Mouse (Mus musculus) left cerebral cortex, postnatal 4 days (tissue): ENCODE measurements around the gene Pdhx. TPM values are rescaled to one million over a fixed set of nuclear protein-coding genes. Genes with fewer than 3 reads are reported as not detected.

Experiments
- DNase-seq: peaks from one replicate; pipeline ENCODE4 v3.0.0-alpha.2; 2022
- intact Hi-C: fragments of 180-260 bp; cut with DNase I; formaldehyde crosslinking; loops from one replicate; pipeline ENCODE4 v1.15.1; 2025
- total RNA-seq, 2 experiments: library from RNA; stranded (reverse); gene quantifications; 2 replicates each; pipeline ENCODE4 v1.2.3; 2021

The Pdhx gene
- total RNA-seq, 2 experiments from 2014 or later: 55.4 to 56.6 TPM

DNA sequence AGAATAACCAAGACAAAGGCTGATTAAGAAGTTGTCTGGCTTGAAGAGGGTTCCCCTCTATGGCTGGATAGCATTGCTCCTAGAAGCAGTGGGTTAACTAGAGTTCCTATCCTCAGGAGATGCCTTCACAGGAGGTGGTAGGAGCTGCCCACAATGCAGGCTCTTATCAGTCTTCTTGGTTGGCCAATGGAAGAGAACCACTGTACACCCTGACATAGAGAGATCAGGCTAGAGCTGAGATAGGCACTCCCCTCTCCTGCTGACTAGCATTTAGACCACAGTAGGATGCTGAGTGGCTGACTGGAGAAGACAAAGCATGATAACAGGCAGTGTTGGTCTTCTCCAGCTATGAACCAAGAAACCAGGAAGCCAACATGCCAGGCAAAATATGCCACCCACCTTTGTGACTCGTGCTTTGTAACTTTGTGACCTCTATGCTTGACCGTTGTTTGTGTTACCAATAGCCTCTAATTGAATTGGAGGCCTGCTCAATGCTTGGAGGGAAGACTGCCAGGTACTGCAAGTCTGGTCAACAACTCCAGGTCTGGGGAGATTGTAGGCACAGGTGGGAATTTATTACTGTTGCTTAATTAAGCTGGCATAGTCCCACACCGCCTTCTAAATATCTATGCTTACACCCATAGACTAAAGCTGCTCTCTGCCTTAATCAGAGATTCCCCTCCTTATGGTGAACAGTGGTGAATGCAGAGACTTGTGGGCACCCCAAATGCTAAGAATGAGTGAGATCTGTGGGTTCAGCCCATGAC lies 79.3 kb downstream of the Pdhx start:
- intact Hi-C loops: no loop called here

GRCm38 (mm10) chr2:102992405-102992804 lies 80.9 kb downstream of the Pdhx start:
- no peak for DNase-seq
- intact Hi-C loops: no loop called here

More for the DNA sequence above, 79.3 kb downstream of the Pdhx start:
- no peak for DNase-seq

DNA sequence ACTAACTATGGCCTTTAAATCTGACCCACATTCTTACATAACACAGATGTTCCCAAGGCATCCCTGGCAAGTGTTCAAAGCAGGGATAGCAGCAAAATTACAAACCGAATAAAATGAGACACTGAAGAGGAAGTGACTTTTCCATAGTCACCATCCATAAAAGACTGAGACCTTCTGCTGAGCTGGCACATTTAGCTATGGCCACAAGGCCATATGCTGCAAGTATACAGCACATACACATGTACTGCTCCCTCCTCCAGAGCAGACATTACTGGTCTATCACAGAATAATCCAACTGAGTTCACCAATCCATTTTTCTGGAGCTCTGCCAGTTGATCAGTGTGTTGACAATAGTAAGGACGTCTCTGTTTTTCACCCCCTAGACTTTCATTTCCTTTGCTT lies 83.0 kb downstream of the Pdhx start:
- intact Hi-C loops: no loop called here
- no peak for DNase-seq

DNA sequence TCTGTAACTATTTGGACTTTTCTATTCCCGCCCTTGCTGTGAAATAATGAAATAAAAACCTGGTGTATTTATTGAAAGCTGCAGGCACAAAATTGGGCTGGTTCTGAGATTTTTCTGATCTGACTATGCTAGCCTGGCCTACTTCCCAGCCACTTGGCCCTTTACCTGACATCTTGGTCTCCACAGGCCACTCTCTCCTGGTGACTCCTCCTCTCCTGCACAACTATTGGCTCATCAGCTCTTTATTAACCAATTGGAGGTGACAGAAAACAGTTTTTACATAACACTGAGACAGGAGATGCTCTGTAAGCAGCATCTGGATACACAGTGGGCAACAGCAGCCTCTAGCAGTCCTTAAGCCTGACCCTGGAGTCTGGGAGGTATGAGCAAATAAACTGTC lies 83.9 kb downstream of the Pdhx start:
- intact Hi-C loops: no loop called here
- DNase-seq: no peak

GRCm38 (mm10) chr2:102987708-102988010 lies 85.7 kb downstream of the Pdhx start:
- no peak for DNase-seq
- intact Hi-C loops: no loop called here

DNA sequence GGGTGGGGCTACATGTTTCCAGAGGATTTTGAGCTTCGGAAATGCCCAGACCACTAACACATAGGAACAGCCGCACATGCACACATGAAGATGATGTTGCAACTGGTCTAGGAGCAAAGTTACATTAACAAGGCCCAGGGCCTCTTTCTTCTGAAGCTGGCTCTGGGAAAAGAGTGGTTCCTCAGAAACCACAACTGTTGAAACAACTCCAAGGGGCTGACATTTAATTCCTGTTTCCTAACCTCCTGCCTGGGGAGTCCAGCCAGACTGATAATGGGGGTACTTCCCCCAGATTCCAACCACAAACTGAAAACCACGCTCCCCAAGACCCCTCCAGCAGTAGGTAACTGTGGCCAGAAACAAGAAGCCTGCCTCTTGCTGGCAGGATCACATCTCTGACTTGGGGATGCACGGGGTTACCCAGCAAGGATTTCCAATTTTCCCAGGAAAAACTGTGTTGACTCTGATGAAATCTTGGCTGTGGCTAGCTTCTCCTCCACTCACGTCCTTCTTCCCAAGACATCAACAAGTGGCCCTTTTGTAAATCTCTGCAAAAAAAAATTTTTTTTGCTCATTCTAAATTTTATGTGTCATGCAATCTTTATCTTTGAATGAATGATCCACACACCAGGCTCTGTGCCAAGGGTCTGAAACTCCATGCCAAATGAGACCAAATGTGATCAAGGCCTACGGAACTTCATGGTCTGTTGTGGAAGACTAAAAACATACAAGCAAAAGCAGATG lies 86.2 kb downstream of the Pdhx start:
- DNase-seq: peak; percentile 10
- intact Hi-C loops: no loop called here

DNA sequence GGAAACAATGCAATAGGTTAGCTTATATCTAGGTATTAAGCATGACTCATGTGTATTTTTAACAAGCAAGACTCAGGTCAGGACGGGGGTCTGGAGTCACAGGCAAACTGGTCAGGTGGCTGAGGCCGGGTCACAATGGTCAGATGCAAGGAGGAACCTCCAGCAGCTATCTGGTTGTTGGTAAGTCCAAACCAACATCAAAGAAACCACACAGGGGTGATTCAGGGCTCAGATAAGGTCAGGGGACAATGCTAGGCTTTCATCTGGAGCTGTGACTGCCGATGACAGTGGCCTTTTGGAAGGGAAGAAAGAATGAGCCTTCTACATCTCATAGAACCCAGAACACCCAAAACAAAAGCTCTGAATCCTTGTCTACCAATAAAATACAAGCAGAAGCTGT lies 86.9 kb downstream of the Pdhx start:
- intact Hi-C loops: no loop called here

GRCm38 (mm10) chr2:102982822-102983221 lies 90.5 kb downstream of the Pdhx start:
- intact Hi-C loops: no loop called here
- DNase-seq: no peak

More for the DNA sequence above, 86.9 kb downstream of the Pdhx start:
- DNase-seq: no peak

- no peak for DNase-seq
Observed at GRCm38 (mm10) chr2:102981446-102982314, 91.6 kb downstream of the Pdhx start.

DNA sequence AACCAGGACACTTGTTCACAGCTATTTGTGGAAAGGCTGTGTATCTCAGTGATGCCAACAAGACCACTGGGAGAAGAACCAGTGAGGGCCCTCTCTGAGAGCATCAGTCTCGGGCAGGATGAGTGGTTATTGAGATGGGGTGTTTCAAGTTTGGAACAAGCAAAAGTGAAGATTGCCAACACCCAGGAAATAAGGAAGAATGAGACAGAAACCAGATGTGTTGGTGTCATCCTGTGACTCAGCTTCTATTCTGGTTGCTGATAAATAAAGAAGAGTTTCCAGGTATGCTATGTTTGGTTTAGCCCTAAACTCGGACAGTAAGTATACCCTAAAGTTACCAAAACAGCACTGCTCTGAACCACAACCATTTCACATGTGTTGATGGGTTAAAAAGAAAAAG lies 92.4 kb downstream of the Pdhx start:
- DNase-seq: no peak

More at GRCm38 (mm10) chr2:102981446-102982314, 91.6 kb downstream of the Pdhx start:
- intact Hi-C loops: no loop called here

GRCm38 (mm10) chr2:102979519-102979918 lies 93.8 kb downstream of the Pdhx start:
- no peak for DNase-seq
- intact Hi-C loops: no loop called here

More for the DNA sequence above, 92.4 kb downstream of the Pdhx start:
- intact Hi-C loops: no loop called here

GRCm38 (mm10) chr2:102979112-102979511 lies 94.2 kb downstream of the Pdhx start:
- intact Hi-C loops: no loop called here
- no peak for DNase-seq

- DNase-seq: no peak
- intact Hi-C loops: no loop called here
Observed at GRCm38 (mm10) chr2:102975358-102975945, 97.9 kb downstream of the Pdhx start.

- DNase-seq: no peak
- intact Hi-C loops: no loop called here
Observed at GRCm38 (mm10) chr2:102973115-102973514, 100.2 kb downstream of the Pdhx start.

GRCm38 (mm10) chr2:102972575-102972974 lies 100.7 kb downstream of the Pdhx start:
- DNase-seq: no peak
- intact Hi-C loops: no loop called here

DNA sequence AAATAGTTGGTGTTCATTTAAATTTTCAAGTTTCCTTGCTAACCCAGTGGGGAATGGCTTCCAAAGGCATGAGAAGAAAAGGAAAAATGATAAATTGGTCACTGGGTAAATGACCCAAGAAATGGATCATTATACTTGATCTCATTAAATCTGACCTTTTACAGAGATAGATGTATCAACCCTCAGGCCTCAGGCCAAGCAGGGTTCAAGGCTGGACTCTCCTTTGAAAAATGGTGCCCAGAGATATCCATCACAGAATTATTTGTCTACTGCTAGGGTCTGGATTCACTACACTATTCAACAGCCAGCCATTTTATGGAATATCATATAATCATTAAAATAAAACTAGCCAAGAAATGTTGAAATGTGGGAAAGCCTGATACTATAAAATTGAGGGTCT lies 101.4 kb downstream of the Pdhx start:
- DNase-seq: no peak
- intact Hi-C loops: no loop called here

Other genes starting within 250 kb of the Pdhx start
- 10 to 100 TPM; 10.6 to 11.0 TPM for gene Cd44, start 171.8 kb downstream of the Pdhx start, total RNA-seq
- gene Apip, start 162 bp upstream of the Pdhx start, total RNA-seq: 10 to 100 TPM; 28.4 to 29.9 TPM
- gene Ehf, start 229.8 kb upstream of the Pdhx start, total RNA-seq: not detected